Comparison of ENCODE assay signal across 16 mouse cellular contexts in the genomic region with DNA sequence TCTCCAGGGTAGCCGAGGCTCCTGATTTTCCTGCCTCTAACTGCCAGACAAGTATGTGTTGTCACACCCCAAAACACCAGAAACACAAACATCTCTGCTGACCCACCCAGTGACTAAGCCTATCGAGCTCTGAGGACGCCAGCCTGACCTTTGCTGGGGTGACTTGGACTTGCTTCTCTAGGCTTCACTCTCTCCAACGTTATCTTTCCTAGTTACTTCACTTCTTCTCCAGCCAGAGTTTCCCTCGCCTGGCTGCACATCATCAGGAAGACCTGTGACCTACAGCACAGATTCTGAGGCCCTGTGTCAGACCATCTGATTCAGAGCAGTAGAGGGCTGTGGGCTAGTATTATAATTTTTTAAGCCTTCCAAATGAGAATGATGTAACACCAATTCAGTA. TPM values are rescaled to one million over a fixed set of nuclear protein-coding genes. Genes with fewer than 3 reads are reported as not detected.
DNase-seq lines count a peak whose midpoint lies in the region; ATAC-seq and TF ChIP-seq lines count a peak whose summit lies in the region.
"Had no signal": no experiment of that assay in that cellular context is flagged by ENCODE, and none has a peak within 500 bp of the region (broad histone marks: within the 10 kb centered on the region; RNA-seq: fewer than 3 reads in every experiment).

No protein-coding gene starts in this region.

- no peak overlapping the region for H3K4me3 ChIP-seq in embryonic fibroblast, embryonic 13.5 days (ENCODE audit: insufficient read depth, low read length)
- H3K4me3 ChIP-seq in heart, embryonic 13.5 days, result no peak overlapping the region
- no peak overlapping the region for H3K4me3 ChIP-seq in stomach, postnatal 0 days (ENCODE audit: low read depth, low read length)
- no peak overlapping the region for H3K4me3 ChIP-seq in forebrain, embryonic 16.5 days (replicated peaks; ENCODE audit: low read length)
- H3K4me3 ChIP-seq: erythroblast, embryonic 14.5 days had no signal

- TF ChIP-seq EP300 in stomach, postnatal 0 days (optimal IDR thresholded peaks at IDR 0.05), result no peak

- DNase-seq in lung, postnatal 25 days (ENCODE audit: low spot score), result peak; percentile 38
- DNase-seq in lung, postnatal 14 days, result no peak
- peak; percentile 66 for DNase-seq in stomach, postnatal 0 days (ENCODE audit: low spot score)
- DNase-seq in left cerebral cortex, postnatal 10 days (ENCODE audit: extremely low spot score in 1 of 2, low spot score in 2 of 2), result no peak
- DNase-seq: lung, embryonic 14.5 days had no signal

- no peak for ATAC-seq in heart, embryonic 13.5 days (ENCODE audit: extremely low read depth, insufficient number of reproducible peaks, low FRiP score, low TSS enrichment)
- peak; percentile 81 for ATAC-seq in stomach, postnatal 0 days (ENCODE audit: low FRiP score, low TSS enrichment)
- ATAC-seq in forebrain, embryonic 16.5 days, result no peak
- ATAC-seq: inflammation-experienced regulatory T-cells, adult 6 months; midbrain, embryonic 16.5 days had no signal

- peaks cover 25% of the 10 kb centered on the region for H3K4me1 ChIP-seq in embryonic fibroblast, embryonic 13.5 days (ENCODE audit: control insufficient read depth, insufficient read depth, low read length)
- peaks cover 54% of the 10 kb centered on the region for H3K4me1 ChIP-seq in heart, embryonic 13.5 days
- H3K4me1 ChIP-seq in stomach, postnatal 0 days (replicated peaks; ENCODE audit: control insufficient read depth, insufficient read depth), result peaks cover 10% of the 10 kb centered on the region; the same call in 1 of the 2 replicates
- H3K4me1 ChIP-seq in forebrain, embryonic 16.5 days (replicated peaks; ENCODE audit: control insufficient read depth, insufficient read depth, low read length), result no peaks in the 10 kb centered on the region

- H3K27me3 ChIP-seq in heart, embryonic 13.5 days (replicated peaks), result no peaks in the 10 kb centered on the region
- no peaks in the 10 kb centered on the region for H3K27me3 ChIP-seq in stomach, postnatal 0 days (ENCODE audit: control insufficient read depth, insufficient read depth, low read length)
- H3K27me3 ChIP-seq in forebrain, embryonic 16.5 days (replicated peaks; ENCODE audit: control insufficient read depth, insufficient read depth, low read length), result no peaks in the 10 kb centered on the region
- H3K27me3 ChIP-seq: CH12.LX had no signal

- TF ChIP-seq POLR2A in embryonic fibroblast, embryonic 13.5 days (IDR thresholded peaks at IDR 0.05; ENCODE audit: low read depth, low read length), result no peak

- H3K9ac ChIP-seq in heart, embryonic 13.5 days, result 0 out of 2 replicates have a peak overlapping the region, but pooled peaks have one; percentile 33
- no peak overlapping the region for H3K9ac ChIP-seq in stomach, postnatal 0 days (ENCODE audit: low read length)
- H3K9ac ChIP-seq in forebrain, embryonic 16.5 days (replicated peaks; ENCODE audit: low read depth, low read length), result no peak overlapping the region
- H3K9ac ChIP-seq: lung, embryonic 14.5 days had no signal

- WGBS in heart, embryonic 13.5 days, result 20% methylated on average over 5 of the region's 5 CpGs
- WGBS in stomach, postnatal 0 days, result 31% methylated on average over 5 of the region's 5 CpGs
- WGBS in forebrain, embryonic 16.5 days, result 81% methylated on average over 5 of the region's 5 CpGs

- no peak for TF ChIP-seq CTCF in embryonic fibroblast, embryonic 13.5 days (IDR thresholded peaks at IDR 0.05; ENCODE audit: borderline replicate concordance, insufficient read depth, low read length)
- no peak for TF ChIP-seq CTCF in stomach, postnatal 0 days (IDR thresholded peaks at IDR 0.05; ENCODE audit: low read depth)

- intact Hi-C loops in left cerebral cortex, postnatal 10 days (cut with DNase I), result no loop called here

- H3K27ac ChIP-seq in embryonic fibroblast, embryonic 13.5 days (ENCODE audit: insufficient read depth, low read length), result peak overlapping the region; percentile 81
- H3K27ac ChIP-seq in heart, embryonic 13.5 days (replicated peaks), result peak overlapping the region; percentile 85
- peak overlapping the region; percentile 58 for H3K27ac ChIP-seq in stomach, postnatal 0 days (replicated peaks)
- H3K27ac ChIP-seq in forebrain, embryonic 16.5 days (ENCODE audit: low read length), result no peak overlapping the region

- H3K36me3 ChIP-seq in heart, embryonic 13.5 days, result peaks cover 28% of the 10 kb centered on the region
- H3K36me3 ChIP-seq in stomach, postnatal 0 days (ENCODE audit: control insufficient read depth, insufficient read depth, low read length), result peaks cover 2% of the 10 kb centered on the region; the same call in 1 of the 2 replicates
- peaks cover 5% of the 10 kb centered on the region; the same call in 1 of the 2 replicates for H3K36me3 ChIP-seq in forebrain, embryonic 16.5 days (ENCODE audit: control insufficient read depth, insufficient read depth)

- H3K4me2 ChIP-seq in heart, embryonic 13.5 days, result no peak overlapping the region
- H3K4me2 ChIP-seq in stomach, postnatal 0 days (replicated peaks; ENCODE audit: low read depth), result no peak overlapping the region
- no peak overlapping the region for H3K4me2 ChIP-seq in forebrain, embryonic 16.5 days (ENCODE audit: low read length)
- H3K4me2 ChIP-seq: lung, embryonic 14.5 days had no signal

- H3K9me3 ChIP-seq in heart, embryonic 13.5 days, result no peaks in the 10 kb centered on the region
- H3K9me3 ChIP-seq in stomach, postnatal 0 days (ENCODE audit: control insufficient read depth, low read length), result no peaks in the 10 kb centered on the region
- no peaks in the 10 kb centered on the region for H3K9me3 ChIP-seq in forebrain, embryonic 16.5 days (ENCODE audit: control insufficient read depth, low read length)

RNA-seq across cellular contexts. Expression of a gene that starts 19.0 kb away (rescaled TPM):
- polyA plus RNA-seq in embryonic fibroblast, embryonic 13.5 days (2011; ENCODE audit: insufficient read length, low read depth, missing spikeins), result 127 and 148 TPM in 2 replicates
- polyA plus RNA-seq in heart, embryonic 13.5 days (2015; fragmentation: Nextera tagmentation; extraction: Ambion mirVana), result 62.6 and 64.7 TPM in 2 replicates
- 281 and 313 TPM in 2 replicates for polyA plus RNA-seq in stomach, postnatal 0 days (2015; fragmentation: Nextera tagmentation; extraction: Ambion mirVana)
- total RNA-seq in left cerebral cortex, postnatal 10 days (2021), result 10 to 100 TPM; 29.3 to 30.1 TPM
- 55.0 and 63.4 TPM in 2 replicates for polyA plus RNA-seq in forebrain, embryonic 16.5 days (2015; fragmentation: Nextera tagmentation; extraction: Ambion mirVana)

RNA-seq across cellular contexts. Expression of a gene that starts 37.9 kb away (rescaled TPM):
- not detected in 2 replicates for polyA plus RNA-seq in embryonic fibroblast, embryonic 13.5 days (2011; ENCODE audit: insufficient read length, low read depth, missing spikeins)
- 1.9 TPM in 1 of 2 replicates, not detected in the other for polyA plus RNA-seq in heart, embryonic 13.5 days (2015; fragmentation: Nextera tagmentation; extraction: Ambion mirVana)
- polyA plus RNA-seq in stomach, postnatal 0 days (2015; fragmentation: Nextera tagmentation; extraction: Ambion mirVana), result not detected in 2 replicates
- not detected for total RNA-seq in left cerebral cortex, postnatal 10 days (2021)
- polyA plus RNA-seq in forebrain, embryonic 16.5 days (2015; fragmentation: Nextera tagmentation; extraction: Ambion mirVana), result not detected in 2 replicates
- total RNA-seq: CH12.LX; left cerebral cortex, postnatal 36 days; neutrophil, adult 5-6 weeks had no signal
- polyA plus RNA-seq: cortical plate, adult 2 months; erythroblast, embryonic 14.5 days; inflammation-experienced regulatory T-cells, adult 6 months; large intestine, adult 2 months; lung, embryonic 14.5 days; midbrain, embryonic 16.5 days had no signal

Comparison
In these comparisons a context has a peak if more than half of its experiments do, and no peak if none do; other contexts are left out.
1. DNase-seq: peak in lung, postnatal 25 days (single experiment) and stomach, postnatal 0 days (single experiment); none in lung, postnatal 14 days (single experiment) and left cerebral cortex, postnatal 10 days (0 of 2).